Mouse (Mus musculus) lung, postnatal 0 days (tissue): ENCODE measurements around the gene Man2a1.
"Not testable (repeated sequence)": the region's sequence is repeated elsewhere in the genome, so short reads cannot be mapped to it uniquely, and the experiment has no call there.

Source experiments
- CTCF ChIP-seq: IDR thresholded peaks from 2 replicates; pipeline ENCODE4 v1.5.1; 2016; ENCODE audit warnings: antibody characterized with exemption, mild to moderate bottlenecking
- EP300 ChIP-seq: IDR thresholded peaks from 2 replicates; pipeline ENCODE4 v1.6.1; 2016; ENCODE audit warnings: antibody characterized with exemption, mild to moderate bottlenecking, control low read depth

DNA sequence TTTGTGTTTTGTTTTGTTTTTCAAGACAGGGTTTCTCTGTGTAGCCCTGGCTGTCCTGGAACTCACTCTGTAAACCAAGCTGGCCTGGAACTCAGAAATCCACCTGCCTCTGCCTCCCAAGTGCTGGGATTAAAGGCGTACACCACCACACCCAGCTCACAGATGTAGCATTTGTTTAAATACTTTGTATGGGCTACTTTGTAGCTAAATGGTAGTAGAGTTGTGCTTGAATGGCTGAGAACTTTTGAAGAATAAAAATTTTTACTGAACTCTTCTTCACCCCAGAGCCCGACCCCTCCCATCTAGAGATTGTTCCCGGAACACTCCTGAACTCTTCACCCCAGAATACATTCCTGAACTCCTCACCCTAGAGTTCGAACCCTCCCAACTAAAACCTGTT is 162.1 kb downstream of the Man2a1 start:
- not testable (repeated sequence) for TF ChIP-seq CTCF, EP300
